Mouse (Mus musculus) megakaryocyte, embryonic 14.5 days (primary cell): Measurements from ENCODE around the gene Gpatch1. TPM values are rescaled to one million over a fixed set of nuclear protein-coding genes. Genes with fewer than 3 reads are reported as not detected.

ENCODE experiments used
- H3K27me3 ChIP-seq: replicated peaks from 2 replicates; pipeline ENCODE3; 2012; ENCODE audit warnings: inconsistent platforms
- H3K36me3 ChIP-seq: replicated peaks from 2 replicates; pipeline ENCODE3; 2012; ENCODE audit warnings: low read length, inconsistent platforms, mixed read lengths
- H3K4me1 ChIP-seq: 2 replicates; pipeline ENCODE4 v1.6.1; 2012; ENCODE audit warnings: inconsistent platforms
- H3K4me3 ChIP-seq: replicated peaks from 2 replicates; pipeline ENCODE3; 2012; ENCODE audit warnings: moderate library complexity, mild to moderate bottlenecking, inconsistent platforms
- H3K9me3 ChIP-seq: 2 replicates; pipeline ENCODE4 v1.6.1; 2012; ENCODE audit warnings: inconsistent platforms
- FLI1 ChIP-seq: IDR thresholded peaks from 2 replicates; pipeline ENCODE4 v1.6.1; 2012; ENCODE audit warnings: low read length, inconsistent platforms, mixed read lengths
- GATA1 ChIP-seq: IDR thresholded peaks from 3 replicates; pipeline ENCODE4 v1.6.1; 2012; ENCODE audit warnings: mixed read lengths, low read length, inconsistent platforms, borderline replicate concordance
- polyA plus RNA-seq: library from polyadenylated mRNA; stranded (reverse); fragments of >175 nt; gene quantifications from 2 replicates; pipeline ENCODE4 v1.2.3, GENCODE M21; 2012; ENCODE audit warnings: low replicate concordance; ENCODE audit not compliant: insufficient read depth

Gene Gpatch1
- 4.0 and 8.6 TPM in 2 replicates for polyA plus RNA-seq

GRCm38 (mm10) chr7:35317729-35318609, at the start of gene Gpatch1:
Gene Gpatch1, minus strand, starts transcription at chr7:35318440.
- Histone ChIP-seq H3K9me3 (no peaks in the 10 kb centered on the region), H3K27me3 (peaks cover under 1% of the 10 kb centered on the region)
- TF ChIP-seq GATA1 (no peak), FLI1 (no peak)

GRCm38 (mm10) chr7:35365161-35365910, 47.1 kb upstream of the Gpatch1 start:
- no peak for TF ChIP-seq FLI1
- H3K4me3 ChIP-seq = no peak overlapping the region
- H3K36me3 ChIP-seq = no peaks in the 10 kb centered on the region
- peaks cover 12% of the 10 kb centered on the region; the same call in 1 of the 2 replicates for H3K9me3 ChIP-seq
- peaks cover 2% of the 10 kb centered on the region for H3K27me3 ChIP-seq
- H3K4me1 ChIP-seq = no peaks in the 10 kb centered on the region

More at GRCm38 (mm10) chr7:35317729-35318609, at the start of gene Gpatch1:
- peak within 1 kb of the TSS; percentile 100 for H3K4me3 ChIP-seq
- H3K4me1 ChIP-seq = peaks cover 35% of the 10 kb centered on the region
- H3K36me3 ChIP-seq = peaks cover 2% of the 10 kb centered on the region

GRCm38 (mm10) chr7:35362868-35363267, 44.6 kb upstream of the Gpatch1 start:
- H3K4me3 ChIP-seq = no peak overlapping the region
- H3K36me3 ChIP-seq = no peaks in the 10 kb centered on the region
- TF ChIP-seq GATA1 (no peak), FLI1 (no peak)
- no peaks in the 10 kb centered on the region for H3K4me1 ChIP-seq
- H3K27me3 ChIP-seq = peaks cover 10% of the 10 kb centered on the region
- peaks cover 5% of the 10 kb centered on the region; the same call in 1 of the 2 replicates for H3K9me3 ChIP-seq

- H3K4me3 ChIP-seq = no peak overlapping the region
- H3K4me1 ChIP-seq = no peaks in the 10 kb centered on the region
- H3K36me3 ChIP-seq = no peaks in the 10 kb centered on the region
- TF ChIP-seq GATA1 (no peak), FLI1 (no peak)
- peaks cover 5% of the 10 kb centered on the region; the same call in 1 of the 2 replicates for H3K9me3 ChIP-seq
- H3K27me3 ChIP-seq = peaks cover 12% of the 10 kb centered on the region
These were observed 44.0 kb upstream of the Gpatch1 start for GRCm38 (mm10) chr7:35362253-35362652.

GRCm38 (mm10) chr7:35357621-35358020, 39.4 kb upstream of the Gpatch1 start:
- H3K9me3 ChIP-seq = peaks cover under 1% of the 10 kb centered on the region; the same call in 1 of the 2 replicates
- no peak overlapping the region for H3K4me3 ChIP-seq
- no peaks in the 10 kb centered on the region for H3K4me1 ChIP-seq
- TF ChIP-seq FLI1 (no peak), GATA1 (no peak)
- no peaks in the 10 kb centered on the region for H3K36me3 ChIP-seq
- peaks cover 24% of the 10 kb centered on the region for H3K27me3 ChIP-seq

GRCm38 (mm10) chr7:35355303-35355872, 37.1 kb upstream of the Gpatch1 start:
- peaks cover 5% of the 10 kb centered on the region for H3K9me3 ChIP-seq
- no peak for TF ChIP-seq GATA1
- no peak for TF ChIP-seq FLI1
- no peaks in the 10 kb centered on the region for H3K4me1 ChIP-seq
- no peaks in the 10 kb centered on the region for H3K36me3 ChIP-seq
- H3K4me3 ChIP-seq = no peak overlapping the region
- peaks cover 29% of the 10 kb centered on the region for H3K27me3 ChIP-seq

GRCm38 (mm10) chr7:35353306-35353705, 35.1 kb upstream of the Gpatch1 start:
- Histone ChIP-seq H3K4me3 (no peak overlapping the region), H3K9me3 (peaks cover 5% of the 10 kb centered on the region), H3K27me3 (peaks cover 25% of the 10 kb centered on the region), H3K36me3 (no peaks in the 10 kb centered on the region), H3K4me1 (peaks cover 4% of the 10 kb centered on the region; the same call in 1 of the 2 replicates)
- TF ChIP-seq GATA1 (no peak), FLI1 (no peak)

GRCm38 (mm10) chr7:35351155-35351554, 32.9 kb upstream of the Gpatch1 start:
- no peak overlapping the region for H3K4me3 ChIP-seq
- H3K9me3 ChIP-seq = peaks cover 12% of the 10 kb centered on the region
- TF ChIP-seq FLI1 (no peak), GATA1 (no peak)
- H3K36me3 ChIP-seq = no peaks in the 10 kb centered on the region
- peaks cover 4% of the 10 kb centered on the region; the same call in 1 of the 2 replicates for H3K4me1 ChIP-seq
- peaks cover 23% of the 10 kb centered on the region for H3K27me3 ChIP-seq

GRCm38 (mm10) chr7:35349886-35350684, 31.8 kb upstream of the Gpatch1 start:
- Histone ChIP-seq H3K4me1 (peaks cover 4% of the 10 kb centered on the region; the same call in 1 of the 2 replicates), H3K4me3 (no peak overlapping the region), H3K27me3 (peaks cover 17% of the 10 kb centered on the region), H3K9me3 (peaks cover 17% of the 10 kb centered on the region), H3K36me3 (no peaks in the 10 kb centered on the region)
- TF ChIP-seq FLI1 (no peak), GATA1 (no peak)
